Mouse (Mus musculus): Measurements from ENCODE around the gene Sap30.

- TF ChIP-seq CTCF (IDR thresholded peaks at IDR 0.05; ENCODE audit: extremely low read depth, insufficient read length, insufficient replicate concordance, low read depth, low read length) (no peak), POLR2A (IDR thresholded peaks at IDR 0.05; ENCODE audit: low read depth, low read length) (no peak)
Observed at GRCm38 (mm10) chr8:57435768-57436436, 51.8 kb downstream of the Sap30 start.
